20 mouse cellular contexts compared by ENCODE assay signal in genomic region chr9:47403317-47403716, GRCm38 (mm10).
"Had no signal": no experiment of that assay in that cellular context is flagged by ENCODE, and none has a peak within 500 bp of the region (broad histone marks: within the 10 kb centered on the region; RNA-seq: fewer than 3 reads in every experiment).

No protein-coding gene starts in this region.

- H3K4me1 ChIP-seq: megakaryocyte, embryonic 14.5 days had no signal

- H3K4me2 ChIP-seq: intestine, embryonic 15.5 days; limb, embryonic 12.5 days; liver, embryonic 12.5 days; liver, embryonic 15.5 days; lung, embryonic 15.5 days; neural tube, embryonic 12.5 days; neural tube, embryonic 15.5 days had no signal

- H3K36me3 ChIP-seq: intestine, embryonic 15.5 days; limb, embryonic 12.5 days; liver, embryonic 12.5 days; liver, embryonic 15.5 days; lung, embryonic 15.5 days; neural tube, embryonic 12.5 days; neural tube, embryonic 15.5 days had no signal

- DNase-seq: kidney, adult 11 months; kidney, adult 8-10 months; kidney, postnatal 14 days; layer of hippocampus, adult 9-11 months; layer of hippocampus, postnatal 36 days; liver; lung, adult 18-20 months; lung, postnatal 10 days; thymus, adult 18-20 months; thymus, postnatal 36 days had no signal

- ATAC-seq: intestine, embryonic 15.5 days; liver, embryonic 12.5 days had no signal

- H3K27me3 ChIP-seq: intestine, embryonic 15.5 days; megakaryocyte, embryonic 14.5 days had no signal

- H3K9ac ChIP-seq: intestine, embryonic 15.5 days; limb, embryonic 12.5 days; liver, embryonic 12.5 days; liver, embryonic 15.5 days; lung, embryonic 15.5 days; neural tube, embryonic 12.5 days; neural tube, embryonic 15.5 days had no signal

- H3K9me3 ChIP-seq: intestine, embryonic 15.5 days; limb, embryonic 12.5 days; liver, embryonic 12.5 days; liver, embryonic 15.5 days; lung, embryonic 15.5 days; neural tube, embryonic 12.5 days; neural tube, embryonic 15.5 days had no signal

- H3K27ac ChIP-seq: intestine, embryonic 15.5 days; layer of hippocampus, adult 2 months; left cerebral cortex, adult 2 months; limb, embryonic 12.5 days; liver, embryonic 12.5 days; liver, embryonic 15.5 days; lung, embryonic 15.5 days; neural tube, embryonic 12.5 days; neural tube, embryonic 15.5 days had no signal

- H3K4me3 ChIP-seq: intestine, embryonic 15.5 days; layer of hippocampus, adult 2 months; left cerebral cortex, adult 2 months; limb, embryonic 12.5 days; liver, embryonic 12.5 days; liver, embryonic 15.5 days; lung, embryonic 15.5 days; megakaryocyte, embryonic 14.5 days; neural tube, embryonic 12.5 days; neural tube, embryonic 15.5 days had no signal
